Mouse (Mus musculus) hindbrain, embryonic 14.5 days (tissue): ENCODE data around the gene Hist1h3g. TPM values are rescaled to one million over a fixed set of nuclear protein-coding genes. Genes with fewer than 3 reads are reported as not detected.

Experiments used
- ATAC-seq: fragments of 200-750 bp; cut with Nextera tagmentation; 2 replicates; pipeline ENCODE4 v1.8.0; 2017; ENCODE audit warnings: moderate number of reproducible peaks, mild to moderate bottlenecking, moderate TSS enrichment, moderate library complexity; ENCODE audit not compliant: low FRiP score
- DNase-seq: peaks from one replicate; pipeline ENCODE4 v3.0.0-alpha.2; 2015; ENCODE audit warnings: low spot score
- H3K27ac ChIP-seq: fragments of 300-500 bp; sonication (generic); 2 replicates; pipeline ENCODE4 v1.5.1; 2014; ENCODE audit warnings: mild to moderate bottlenecking, moderate library complexity
- H3K27me3 ChIP-seq: fragments of 300-500 bp; sonication (generic); 2 replicates; pipeline ENCODE4 v1.6.1; 2014; ENCODE audit warnings: mild to moderate bottlenecking, low read length, mixed read lengths; ENCODE audit not compliant: control insufficient read depth, insufficient read depth
- H3K36me3 ChIP-seq: fragments of 300-500 bp; sonication (generic); replicated peaks from 2 replicates; pipeline ENCODE4 v1.6.1; 2014; ENCODE audit not compliant: control insufficient read depth, insufficient read depth
- H3K4me1 ChIP-seq: fragments of 300-500 bp; sonication (generic); replicated peaks from 2 replicates; pipeline ENCODE4 v1.6.1; 2014; ENCODE audit warnings: antibody characterized with exemption, low read length, mixed read lengths; ENCODE audit not compliant: control insufficient read depth, insufficient read depth
- H3K4me2 ChIP-seq: fragments of 300-500 bp; sonication (generic); replicated peaks from 2 replicates; pipeline ENCODE4 v1.6.1; 2014; ENCODE audit warnings: mild to moderate bottlenecking, moderate library complexity
- H3K4me3 ChIP-seq: fragments of 300-500 bp; sonication (generic); replicated peaks from 2 replicates; pipeline ENCODE4 v1.5.1; 2014; ENCODE audit warnings: mild to moderate bottlenecking, low read length
- H3K9ac ChIP-seq: fragments of 300-500 bp; sonication (generic); 2 replicates; pipeline ENCODE4 v1.6.1; 2014
- H3K9me3 ChIP-seq: fragments of 300-500 bp; sonication (generic); 2 replicates; pipeline ENCODE4 v1.6.1; 2016; ENCODE audit warnings: low read length; ENCODE audit not compliant: control insufficient read depth
- WGBS: fragments of 180-500 bp; shearing (Covaris S2); extraction: QIAGEN DNeasy Blood & Tissue Kit; methylation state at CpG from one replicate; pipeline ENCODE4 v1.1.7; 2014; 5-methylcytosine and 5-hydroxymethylcytosine counted together
- polyA plus RNA-seq: library from polyadenylated mRNA; unstranded; fragments of >200 nt; fragmentation: Nextera tagmentation; extraction: Ambion mirVana; gene quantifications from 2 replicates; pipeline ENCODE4 v1.2.1, GENCODE M21; 2014

Hist1h3g gene
- polyA plus RNA-seq, 1 experiment from 2014 or later: not detected

GRCm38 (mm10) chr13:23499943-23500342, 35.3 kb upstream of the Hist1h3g start:
- Histone ChIP-seq H3K9me3 (no peaks in the 10 kb centered on the region), H3K36me3 (no peaks in the 10 kb centered on the region), H3K27me3 (peaks cover 36% of the 10 kb centered on the region), H3K4me2 (no peak overlapping the region), H3K9ac (no peak overlapping the region), H3K4me3 (no peak overlapping the region), H3K27ac (no peak overlapping the region), H3K4me1 (0 out of 2 replicates have a peak, but pooled peaks cover 5% of the 10 kb centered on the region)
- DNase-seq (no peak), ATAC-seq (no peak)
- 4% methylated on average over 7 of the region's 7 CpGs for WGBS

GRCm38 (mm10) chr13:23500424-23501200, 34.6 kb upstream of the Hist1h3g start:
- 0 out of 2 replicates have a peak, but pooled peaks cover 6% of the 10 kb centered on the region for H3K4me1 ChIP-seq
- no peak overlapping the region for H3K9ac ChIP-seq
- H3K4me2 ChIP-seq: peak overlapping the region; percentile 11; the same call in 1 of the 2 replicates
- no peak overlapping the region for H3K27ac ChIP-seq
- DNase-seq: peak; percentile 81
- WGBS: under 1% methylated on average over 17 of the region's 17 CpGs
- H3K27me3 ChIP-seq: peaks cover 36% of the 10 kb centered on the region
- H3K9me3 ChIP-seq: no peaks in the 10 kb centered on the region
- 0 out of 2 replicates have a peak, but pooled peaks have one; percentile 57 for ATAC-seq
- H3K36me3 ChIP-seq: no peaks in the 10 kb centered on the region
- H3K4me3 ChIP-seq: no peak overlapping the region

GRCm38 (mm10) chr13:23501511-23501910, 33.7 kb upstream of the Hist1h3g start:
- ATAC-seq (no peak), DNase-seq (no peak)
- 23% methylated on average over 5 of the region's 5 CpGs for WGBS
- Histone ChIP-seq H3K9me3 (no peaks in the 10 kb centered on the region), H3K27ac (no peak overlapping the region), H3K4me2 (no peak overlapping the region), H3K27me3 (peaks cover 36% of the 10 kb centered on the region), H3K9ac (no peak overlapping the region), H3K4me3 (no peak overlapping the region), H3K4me1 (0 out of 2 replicates have a peak, but pooled peaks cover 11% of the 10 kb centered on the region), H3K36me3 (no peaks in the 10 kb centered on the region)

- H3K4me1 ChIP-seq: 0 out of 2 replicates have a peak, but pooled peaks cover 11% of the 10 kb centered on the region
- H3K27me3 ChIP-seq: peaks cover 36% of the 10 kb centered on the region
- WGBS: 32% methylated on average over 9 of the region's 9 CpGs
- H3K27ac ChIP-seq: no peak overlapping the region
- H3K4me2 ChIP-seq: no peak overlapping the region
- no peaks in the 10 kb centered on the region for H3K9me3 ChIP-seq
- ATAC-seq: no peak
- no peak for DNase-seq
- H3K4me3 ChIP-seq: no peak overlapping the region
- H3K9ac ChIP-seq: no peak overlapping the region
- no peaks in the 10 kb centered on the region for H3K36me3 ChIP-seq
Observed at GRCm38 (mm10) chr13:23502031-23502567, 33.1 kb upstream of the Hist1h3g start.

GRCm38 (mm10) chr13:23502916-23503315, 32.3 kb upstream of the Hist1h3g start:
- 0 out of 2 replicates have a peak, but pooled peaks cover 11% of the 10 kb centered on the region for H3K4me1 ChIP-seq
- no peak overlapping the region for H3K4me2 ChIP-seq
- ATAC-seq (no peak), DNase-seq (no peak)
- no peaks in the 10 kb centered on the region for H3K9me3 ChIP-seq
- peaks cover 34% of the 10 kb centered on the region for H3K27me3 ChIP-seq
- no peak overlapping the region for H3K27ac ChIP-seq
- H3K36me3 ChIP-seq: no peaks in the 10 kb centered on the region
- 38% methylated on average over 4 of the region's 4 CpGs for WGBS
- no peak overlapping the region for H3K9ac ChIP-seq
- H3K4me3 ChIP-seq: no peak overlapping the region

GRCm38 (mm10) chr13:23503797-23504196, 31.4 kb upstream of the Hist1h3g start:
- Histone ChIP-seq H3K36me3 (no peaks in the 10 kb centered on the region), H3K4me1 (0 out of 2 replicates have a peak, but pooled peaks cover 7% of the 10 kb centered on the region), H3K9me3 (no peaks in the 10 kb centered on the region), H3K4me3 (no peak overlapping the region), H3K9ac (no peak overlapping the region), H3K27ac (no peak overlapping the region), H3K27me3 (peaks cover 25% of the 10 kb centered on the region), H3K4me2 (peak overlapping the region; percentile 21; the same call in 1 of the 2 replicates)
- ATAC-seq (no peak), DNase-seq (peak; percentile 87)
- 1% methylated on average over 9 of the region's 9 CpGs for WGBS

- WGBS: 6% methylated on average over 14 of the region's 14 CpGs
- Histone ChIP-seq H3K27me3 (0 out of 2 replicates have a peak, but pooled peaks cover 13% of the 10 kb centered on the region), H3K36me3 (no peaks in the 10 kb centered on the region), H3K27ac (no peak overlapping the region), H3K4me2 (peak overlapping the region; percentile 38), H3K4me1 (0 out of 2 replicates have a peak, but pooled peaks cover 7% of the 10 kb centered on the region), H3K9me3 (no peaks in the 10 kb centered on the region), H3K4me3 (peak overlapping the region; percentile 4), H3K9ac (no peak overlapping the region)
- ATAC-seq: no peak
- no peak for DNase-seq
Observed at GRCm38 (mm10) chr13:23505662-23506345, 29.4 kb upstream of the Hist1h3g start.

- WGBS: 4% methylated on average over 13 of the region's 13 CpGs
Observed at GRCm38 (mm10) chr13:23506351-23506750, 28.9 kb upstream of the Hist1h3g start.

More at GRCm38 (mm10) chr13:23506351-23506750, 28.9 kb upstream of the Hist1h3g start:
- H3K27ac ChIP-seq: no peak overlapping the region
- ATAC-seq (no peak), DNase-seq (peak; percentile 71)
- no peaks in the 10 kb centered on the region for H3K36me3 ChIP-seq
- 0 out of 2 replicates have a peak, but pooled peaks cover 7% of the 10 kb centered on the region for H3K4me1 ChIP-seq
- no peaks in the 10 kb centered on the region for H3K9me3 ChIP-seq
- H3K4me3 ChIP-seq: peak overlapping the region; percentile 4
- 0 out of 2 replicates have a peak, but pooled peaks cover 13% of the 10 kb centered on the region for H3K27me3 ChIP-seq
- H3K9ac ChIP-seq: no peak overlapping the region
- H3K4me2 ChIP-seq: peak overlapping the region; percentile 38
